Mouse (Mus musculus): Measurements from ENCODE around the gene Gdf1. TPM values are rescaled to one million over a fixed set of nuclear protein-coding genes. Genes with fewer than 3 reads are reported as not detected.

Gdf1 gene
- 0.89 and 2.5 TPM in 2 replicates for polyA plus RNA-seq (2015; fragmentation: Nextera tagmentation; extraction: Ambion mirVana)

- Histone ChIP-seq H3K4me3 (no peak within 1 kb of the TSS), H3K9me3 (replicated peaks) (no peaks in the 10 kb centered on the region), H3K4me2 (peak within 1 kb of the TSS; percentile 44), H3K4me1 (peaks cover 33% of the 10 kb centered on the region), H3K9ac (peak within 1 kb of the TSS; percentile 47), H3K36me3 (ENCODE audit: poor library complexity, severe bottlenecking) (peaks cover 84% of the 10 kb centered on the region), H3K27me3 (0 out of 2 replicates have a peak, but pooled peaks cover 5% of the 10 kb centered on the region), H3K27ac (no peak within 1 kb of the TSS)
- WGBS = 30% methylated on average over 14 of the region's 14 CpGs
- no peak for ATAC-seq
Measured at GRCm38 (mm10) chr8:70329124-70329834, at the start of gene Gdf1. TSS of gene Gdf1 (plus strand) at chr8:70329817.

- Histone ChIP-seq H3K27me3 (no peaks in the 10 kb centered on the region), H3K27ac (no peak overlapping the region), H3K4me3 (no peak overlapping the region), H3K36me3 (ENCODE audit: poor library complexity, severe bottlenecking) (peaks cover 14% of the 10 kb centered on the region), H3K9me3 (replicated peaks) (no peaks in the 10 kb centered on the region), H3K9ac (no peak overlapping the region), H3K4me1 (peaks cover 19% of the 10 kb centered on the region), H3K4me2 (no peak overlapping the region)
- 29% methylated on average over 3 of the region's 3 CpGs for WGBS
- ATAC-seq = no peak
Measured at GRCm38 (mm10) chr8:70281001-70281400, 48.6 kb upstream of the Gdf1 start.

DNA sequence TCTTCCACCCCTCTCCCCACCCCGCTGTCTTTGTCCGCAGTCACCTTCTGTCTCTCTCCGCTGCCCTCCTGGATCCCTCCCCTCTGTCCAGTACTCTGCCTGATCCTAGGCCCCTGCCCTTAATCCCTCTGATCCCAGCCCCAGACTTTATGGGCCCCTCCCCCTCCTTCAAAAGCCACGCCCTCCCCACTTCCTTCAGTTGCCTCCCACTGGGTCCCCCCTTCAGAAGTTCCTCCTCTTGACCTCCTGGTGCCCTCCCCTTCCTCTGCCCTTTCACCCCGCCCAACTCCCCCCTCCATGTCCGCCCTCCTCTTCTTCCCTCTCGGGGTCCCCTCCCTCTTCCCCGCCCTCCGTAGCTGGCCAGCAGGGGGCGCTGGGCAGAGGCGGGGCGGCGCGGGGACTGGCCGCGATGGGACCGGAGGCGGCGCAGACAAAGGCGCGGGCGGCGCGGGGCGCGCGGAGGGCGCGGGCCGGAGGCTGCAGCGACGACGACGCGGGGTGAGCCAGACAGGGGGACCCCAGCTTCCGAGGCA lies 46.9 kb upstream of the Gdf1 start, which contains the start of gene Homer3:
TSS of gene Homer3 (plus strand) at position 225 of the 533 bp plus-strand sequence.
- H3K36me3 ChIP-seq (ENCODE audit: poor library complexity, severe bottlenecking) = peaks cover 30% of the 10 kb centered on the region
- peak within 1 kb of the TSS; percentile 62 for H3K27ac ChIP-seq
- WGBS = 2% methylated on average over 33 of the region's 36 CpGs
- H3K4me1 ChIP-seq = peaks cover 19% of the 10 kb centered on the region
- H3K27me3 ChIP-seq = no peaks in the 10 kb centered on the region
- H3K4me2 ChIP-seq = peak within 1 kb of the TSS; percentile 91
- H3K4me3 ChIP-seq = peak within 1 kb of the TSS; percentile 91
- peak within 1 kb of the TSS; percentile 96 for H3K9ac ChIP-seq
- H3K9me3 ChIP-seq (replicated peaks) = peaks cover 6% of the 10 kb centered on the region
- peak; percentile 91 for ATAC-seq

- Histone ChIP-seq H3K27me3 (no peaks in the 10 kb centered on the region), H3K9ac (peak overlapping the region; percentile 96), H3K4me3 (peak overlapping the region; percentile 91), H3K9me3 (replicated peaks) (peaks cover 6% of the 10 kb centered on the region), H3K36me3 (ENCODE audit: poor library complexity, severe bottlenecking) (peaks cover 38% of the 10 kb centered on the region), H3K4me2 (peak overlapping the region; percentile 91), H3K4me1 (peaks cover 19% of the 10 kb centered on the region), H3K27ac (peak overlapping the region; percentile 62)
- peak; percentile 61 for ATAC-seq
- 2% methylated on average over 52 of the region's 55 CpGs for WGBS
Measured at GRCm38 (mm10) chr8:70283136-70284077, 46.2 kb upstream of the Gdf1 start.

DNA sequence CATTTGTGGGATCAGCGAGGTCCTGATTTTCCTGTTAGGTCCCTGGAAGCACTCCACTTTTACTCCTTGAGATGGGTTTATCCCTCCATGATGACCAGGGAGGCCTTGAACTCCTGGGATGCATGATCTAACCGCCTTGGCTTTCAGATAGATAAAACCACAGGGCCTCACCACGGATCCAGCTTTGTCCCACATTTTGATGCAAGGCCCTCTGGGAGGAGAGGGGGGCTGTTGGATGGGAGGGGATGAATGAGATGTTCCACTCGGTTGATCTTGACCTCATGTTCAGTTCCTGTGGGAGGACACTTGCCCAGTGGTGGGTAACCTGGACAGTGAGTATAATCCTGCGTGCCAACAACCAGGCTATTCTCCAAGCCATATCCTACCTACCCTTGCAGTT lies 45.2 kb upstream of the Gdf1 start:
- H3K4me1 ChIP-seq = peaks cover 19% of the 10 kb centered on the region
- WGBS = 81% methylated on average over 5 of the region's 5 CpGs
- H3K36me3 ChIP-seq (ENCODE audit: poor library complexity, severe bottlenecking) = peaks cover 48% of the 10 kb centered on the region
- peak overlapping the region; percentile 91 for H3K4me2 ChIP-seq
- H3K9me3 ChIP-seq (replicated peaks) = peaks cover 6% of the 10 kb centered on the region
- no peaks in the 10 kb centered on the region for H3K27me3 ChIP-seq
- no peak for ATAC-seq
- H3K27ac ChIP-seq = no peak overlapping the region
- no peak overlapping the region for H3K9ac ChIP-seq
- peak overlapping the region; percentile 91; the same call in 1 of the 2 replicates for H3K4me3 ChIP-seq

- H3K9me3 ChIP-seq (replicated peaks) = peaks cover 6% of the 10 kb centered on the region
- H3K4me3 ChIP-seq = no peak overlapping the region
- ATAC-seq = no peak
- H3K4me2 ChIP-seq = no peak overlapping the region
- peaks cover 19% of the 10 kb centered on the region for H3K4me1 ChIP-seq
- H3K36me3 ChIP-seq (ENCODE audit: poor library complexity, severe bottlenecking) = peaks cover 57% of the 10 kb centered on the region
- H3K27ac ChIP-seq = no peak overlapping the region
- no peaks in the 10 kb centered on the region for H3K27me3 ChIP-seq
- WGBS = 96% methylated on average over 15 of the region's 15 CpGs
- H3K9ac ChIP-seq = no peak overlapping the region
Measured at GRCm38 (mm10) chr8:70285304-70285703, 44.3 kb upstream of the Gdf1 start.

- ATAC-seq = no peak
- WGBS = 91% methylated on average over 8 of the region's 8 CpGs
- H3K36me3 ChIP-seq (ENCODE audit: poor library complexity, severe bottlenecking) = peaks cover 71% of the 10 kb centered on the region
Measured at GRCm38 (mm10) chr8:70286737-70287136, 42.9 kb upstream of the Gdf1 start.

GRCm38 (mm10) chr8:70293988-70294405 lies 35.6 kb upstream of the Gdf1 start:
- peaks cover 95% of the 10 kb centered on the region for H3K36me3 ChIP-seq (ENCODE audit: poor library complexity, severe bottlenecking)
- H3K27me3 ChIP-seq = no peaks in the 10 kb centered on the region

More at GRCm38 (mm10) chr8:70286737-70287136, 42.9 kb upstream of the Gdf1 start:
- Histone ChIP-seq H3K4me3 (no peak overlapping the region), H3K27me3 (no peaks in the 10 kb centered on the region), H3K27ac (no peak overlapping the region), H3K4me1 (peaks cover 19% of the 10 kb centered on the region), H3K9me3 (replicated peaks) (peaks cover 6% of the 10 kb centered on the region), H3K9ac (no peak overlapping the region), H3K4me2 (no peak overlapping the region)

DNA sequence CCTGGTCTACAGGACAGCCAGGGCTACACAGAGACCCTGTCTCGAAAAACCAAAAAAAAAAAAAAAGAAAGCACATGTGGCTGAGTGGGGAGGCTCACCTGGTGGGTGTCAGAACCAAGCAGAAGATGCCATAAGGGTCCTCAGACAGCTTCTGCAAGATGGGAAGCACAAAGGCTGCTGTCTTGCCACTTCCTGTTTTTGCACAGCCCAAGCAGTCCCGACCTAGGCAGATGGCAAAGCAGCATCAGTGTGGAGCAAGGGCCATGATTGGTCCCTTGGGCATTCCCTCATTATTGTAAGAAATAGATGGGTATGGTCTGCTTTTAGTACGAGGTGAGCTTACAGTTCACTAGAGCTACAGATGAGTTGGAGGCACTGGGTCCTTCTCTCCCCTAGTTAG lies 28.7 kb upstream of the Gdf1 start:
- H3K4me2 ChIP-seq = no peak overlapping the region
- H3K9me3 ChIP-seq (replicated peaks) = no peaks in the 10 kb centered on the region
- H3K27me3 ChIP-seq = no peaks in the 10 kb centered on the region
- peaks cover 53% of the 10 kb centered on the region for H3K36me3 ChIP-seq (ENCODE audit: poor library complexity, severe bottlenecking)
- no peak for ATAC-seq
- H3K4me1 ChIP-seq = peaks cover 22% of the 10 kb centered on the region
- 86% methylated on average over 3 of the region's 3 CpGs for WGBS
- H3K9ac ChIP-seq = no peak overlapping the region
- no peak overlapping the region for H3K27ac ChIP-seq
- no peak overlapping the region for H3K4me3 ChIP-seq

More at GRCm38 (mm10) chr8:70293988-70294405, 35.6 kb upstream of the Gdf1 start:
- Histone ChIP-seq H3K9me3 (replicated peaks) (no peaks in the 10 kb centered on the region), H3K9ac (no peak overlapping the region), H3K27ac (no peak overlapping the region), H3K4me2 (no peak overlapping the region), H3K4me3 (no peak overlapping the region), H3K4me1 (no peaks in the 10 kb centered on the region)
- WGBS = 74% methylated on average over 5 of the region's 5 CpGs
- ATAC-seq = no peak

- Histone ChIP-seq H3K27me3 (no peaks in the 10 kb centered on the region), H3K9ac (peak within 1 kb of the TSS; percentile 84), H3K4me3 (peak within 1 kb of the TSS; percentile 65), H3K27ac (peak within 1 kb of the TSS; percentile 5), H3K9me3 (replicated peaks) (no peaks in the 10 kb centered on the region), H3K4me2 (peak within 1 kb of the TSS; percentile 98), H3K36me3 (ENCODE audit: poor library complexity, severe bottlenecking) (peaks cover 51% of the 10 kb centered on the region), H3K4me1 (peaks cover 22% of the 10 kb centered on the region)
- WGBS = 0% methylated on average over 40 of the region's 40 CpGs
- ATAC-seq = peak; percentile 94
Measured at GRCm38 (mm10) chr8:70302358-70302890, 27.2 kb upstream of the Gdf1 start, which contains the start of the genes Ddx49 and Cope. TSS of gene Ddx49 (minus strand) at chr8:70302489. TSS of gene Cope (plus strand) at chr8:70302518.

- Histone ChIP-seq H3K4me1 (peaks cover 22% of the 10 kb centered on the region), H3K27me3 (no peaks in the 10 kb centered on the region), H3K27ac (peak overlapping the region; percentile 5; the same call in 1 of the 2 replicates), H3K36me3 (ENCODE audit: poor library complexity, severe bottlenecking) (peaks cover 51% of the 10 kb centered on the region), H3K9me3 (replicated peaks) (no peaks in the 10 kb centered on the region), H3K4me3 (peak overlapping the region; percentile 65), H3K4me2 (peak overlapping the region; percentile 98), H3K9ac (peak overlapping the region; percentile 84)
- peak; percentile 34 for ATAC-seq
- WGBS = 5% methylated on average over 16 of the region's 16 CpGs
Measured at GRCm38 (mm10) chr8:70302901-70303300, 26.7 kb upstream of the Gdf1 start.
